Mouse (Mus musculus): ENCODE results near the gene Tmcc3. TPM values are rescaled to one million over a fixed set of nuclear protein-coding genes. Genes with fewer than 3 reads are reported as not detected.

Tmcc3 gene
- total and polyA plus RNA-seq, 3 experiments, result 11.3 to 30.1 (median 23.1) TPM

DNA sequence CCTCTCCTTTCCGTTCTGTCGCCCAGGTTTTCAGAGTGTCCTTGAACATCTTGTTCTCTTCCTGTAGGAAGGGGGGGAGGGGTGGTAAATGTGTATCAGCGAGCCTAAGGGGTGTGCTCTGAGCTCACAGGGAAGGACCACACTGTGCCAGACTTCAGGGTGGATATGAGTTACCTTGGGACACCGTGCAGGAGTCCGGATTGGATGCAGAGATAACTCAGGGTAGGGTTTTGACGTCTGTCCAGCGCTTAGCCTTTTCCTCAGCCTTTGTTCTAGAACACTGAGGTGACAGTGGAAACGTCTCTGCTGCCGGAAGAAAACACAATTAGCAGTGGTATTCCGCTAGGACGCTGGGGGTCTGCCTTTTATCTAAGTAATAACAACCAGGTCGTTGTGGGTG is 261.0 kb downstream of the Tmcc3 start:
- Histone ChIP-seq H3K4me3 (replicated peaks in 1 of 3; ENCODE audit: low read depth in 2 of 3, low read length in 2 of 3, poor library complexity in 1 of 3) (no peak overlapping the region), H3K79me2 (replicated peaks; ENCODE audit: control insufficient read depth, extremely low read depth, insufficient read depth, poor library complexity, severe bottlenecking) (no peaks in the 10 kb centered on the region), H3K36me3 (replicated peaks in 1 of 2; ENCODE audit: control insufficient read depth in 1 of 2, insufficient read depth in 1 of 2, low read length in 1 of 2) (peaks cover 13 to 70% of the 10 kb centered on the region in 2 experiments), H3K27me3 (replicated peaks) (no peaks in the 10 kb centered on the region), H3K4me1 (ENCODE audit: control insufficient read depth in 1 of 2, insufficient read depth in 2 of 2) (peaks cover 12 to 17% of the 10 kb centered on the region in 2 experiments), H3K9ac (ENCODE audit: insufficient read depth, low read depth) (no peak overlapping the region), H3K4me2 (ENCODE audit: insufficient read depth, low read depth, poor library complexity, severe bottlenecking) (no peak overlapping the region), H3K27ac (ENCODE audit: insufficient read depth, low read depth) (no peak overlapping the region), H3K9me3 (replicated peaks; ENCODE audit: low read length) (no peaks in the 10 kb centered on the region)
- no peak for DNase-seq (ENCODE audit: extremely low read depth)
- TF ChIP-seq JUND (conservative IDR thresholded peaks at IDR 0.05; ENCODE audit: low read depth, low read length) (no peak), PAX5 (IDR thresholded peaks at IDR 0.05; ENCODE audit: low read length) (no peak), ELF1 (IDR thresholded peaks at IDR 0.05; ENCODE audit: low read depth, low read length) (no peak), SIN3A (IDR thresholded peaks at IDR 0.05; ENCODE audit: low read length) (no peak), POLR2AphosphoS2 (IDR thresholded peaks at IDR 0.05; ENCODE audit: low read depth, low read length) (no peak), GABPA (IDR thresholded peaks at IDR 0.05; ENCODE audit: insufficient replicate concordance, low read depth, low read length) (no peak), ZNF384 (IDR thresholded peaks at IDR 0.05; ENCODE audit: low read depth, low read length) (no peak), USF1 (IDR thresholded peaks at IDR 0.05; ENCODE audit: low read depth, low read length) (no peak), TBP (conservative IDR thresholded peaks at IDR 0.05; ENCODE audit: low read depth, low read length) (no peak), RAD21 (IDR thresholded peaks at IDR 0.05; ENCODE audit: low read depth, low read length) (no peak), SMC3 (IDR thresholded peaks at IDR 0.05; ENCODE audit: low read depth, low read length) (no peak), ZMIZ1 (IDR thresholded peaks at IDR 0.05; ENCODE audit: low read depth, low read length) (no peak), EP300 (IDR thresholded peaks at IDR 0.05; ENCODE audit: low read length) (no peak), MXI1 (IDR thresholded peaks at IDR 0.05; ENCODE audit: low read depth, low read length) (no peak), ZC3H11A (IDR thresholded peaks at IDR 0.05; ENCODE audit: low read depth, low read length) (no peak), UBTF (IDR thresholded peaks at IDR 0.05; ENCODE audit: low read depth, low read length) (no peak), HCFC1 (IDR thresholded peaks at IDR 0.05; ENCODE audit: low read depth, low read length) (no peak), KAT2A (IDR thresholded peaks at IDR 0.05; ENCODE audit: insufficient replicate concordance, low read length) (no peak)
- in situ Hi-C loops (cut with MboI; ENCODE audit: low pct_ligation_motif_present, low pct_unique_long_range_greater_than_20kb, low sequenced_read_pairs), result no loop called here
- dilution Hi-C loops (cut with MboI; ENCODE audit: extremely low pct_ligation_motif_present, extremely low pct_unique_long_range_greater_than_20kb, low sequenced_read_pairs), result no loop called here

DNA sequence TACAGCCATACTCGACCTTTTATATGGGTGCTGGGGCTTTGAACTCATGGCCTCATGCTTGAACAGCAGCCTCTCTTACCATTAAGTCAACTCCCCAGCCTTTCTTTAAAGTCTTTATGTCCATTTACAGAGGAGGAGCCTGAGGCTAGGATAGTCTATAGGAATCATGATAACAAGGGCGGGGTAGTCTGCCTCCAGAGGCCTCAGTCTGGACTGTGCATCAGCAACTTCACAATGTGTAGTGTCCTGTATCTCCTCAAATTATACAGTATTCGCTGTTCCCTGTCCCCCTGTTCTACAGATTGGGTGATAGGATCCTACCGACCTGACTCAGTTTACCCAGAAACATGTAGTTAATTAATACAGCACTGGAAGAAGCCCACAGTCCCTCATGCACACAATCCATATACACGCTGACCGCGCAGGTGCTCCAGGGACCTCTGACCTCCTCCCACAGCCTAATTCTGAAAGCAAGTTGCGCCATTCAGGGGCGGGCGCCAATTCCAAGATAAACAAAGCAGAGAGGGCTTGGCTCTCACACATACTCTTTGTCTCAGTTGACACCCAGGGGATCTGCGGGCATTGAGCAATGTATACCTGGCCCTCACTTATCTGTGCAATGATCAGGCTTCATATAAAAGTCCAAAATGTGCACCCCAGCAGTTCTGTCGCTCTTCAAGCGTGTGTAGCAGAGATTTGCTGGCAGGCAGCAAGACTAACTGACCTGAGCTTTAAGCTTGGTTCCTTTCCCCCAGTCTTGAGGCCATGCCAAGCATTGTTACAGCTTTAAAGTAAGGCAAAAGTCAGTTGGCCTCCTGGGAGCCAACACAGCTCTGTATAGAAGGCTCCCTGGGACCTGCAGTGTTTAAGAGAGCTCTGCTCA is 262.9 kb downstream of the Tmcc3 start:
- Histone ChIP-seq H3K9me3 (replicated peaks; ENCODE audit: low read length) (no peaks in the 10 kb centered on the region), H3K4me2 (ENCODE audit: insufficient read depth, low read depth, poor library complexity, severe bottlenecking) (no peak overlapping the region), H3K36me3 (replicated peaks in 1 of 2; ENCODE audit: control insufficient read depth in 1 of 2, insufficient read depth in 1 of 2, low read length in 1 of 2) (peaks cover 29 to 73% of the 10 kb centered on the region in 2 experiments), H3K9ac (ENCODE audit: insufficient read depth, low read depth) (no peak overlapping the region), H3K4me3 (replicated peaks in 1 of 3; ENCODE audit: low read depth in 2 of 3, low read length in 2 of 3, poor library complexity in 1 of 3) (no peak overlapping the region), H3K27me3 (replicated peaks) (no peaks in the 10 kb centered on the region), H3K4me1 (ENCODE audit: control insufficient read depth in 1 of 2, insufficient read depth in 2 of 2) (peaks cover 0 to 4% of the 10 kb centered on the region in 2 experiments; a peak in 3 of 4 replicates), H3K27ac (ENCODE audit: insufficient read depth, low read depth) (no peak overlapping the region), H3K79me2 (replicated peaks; ENCODE audit: control insufficient read depth, extremely low read depth, insufficient read depth, poor library complexity, severe bottlenecking) (no peaks in the 10 kb centered on the region)
- dilution Hi-C loops (cut with MboI; ENCODE audit: extremely low pct_ligation_motif_present, extremely low pct_unique_long_range_greater_than_20kb, low sequenced_read_pairs), result no loop called here
- TF ChIP-seq ZKSCAN1 (IDR thresholded peaks at IDR 0.05; ENCODE audit: borderline replicate concordance, low read depth, low read length), result no peak
- TF ChIP-seq JUND (conservative IDR thresholded peaks at IDR 0.05; ENCODE audit: low read depth, low read length), result no peak
- no peak for TF ChIP-seq SMC3 (IDR thresholded peaks at IDR 0.05; ENCODE audit: low read depth, low read length)
- no peak for TF ChIP-seq E2F4 (IDR thresholded peaks at IDR 0.05; ENCODE audit: insufficient replicate concordance, low read depth, low read length)
- no peak for TF ChIP-seq NRF1 (IDR thresholded peaks at IDR 0.05; ENCODE audit: low read depth, low read length)
- TF ChIP-seq ZNF384 (IDR thresholded peaks at IDR 0.05; ENCODE audit: low read depth, low read length), result no peak
- no peak for TF ChIP-seq NELFE (IDR thresholded peaks at IDR 0.05; ENCODE audit: low read depth, low read length)
- no peak for TF ChIP-seq POLR2A (IDR thresholded peaks at IDR 0.05; ENCODE audit: low read depth, low read length)
- no peak for TF ChIP-seq MAX (IDR thresholded peaks at IDR 0.05; ENCODE audit: low read length)
- TF ChIP-seq IRF4 (IDR thresholded peaks at IDR 0.05; ENCODE audit: low read depth, low read length), result no peak
- TF ChIP-seq USF2 (conservative IDR thresholded peaks at IDR 0.05; ENCODE audit: low read depth, low read length), result no peak
- no peak for TF ChIP-seq EP300 (IDR thresholded peaks at IDR 0.05; ENCODE audit: low read length)
- no peak for TF ChIP-seq TCF12 (IDR thresholded peaks at IDR 0.05; ENCODE audit: low read depth, low read length)
- TF ChIP-seq CHD1 (IDR thresholded peaks at IDR 0.05; ENCODE audit: low read depth, low read length), result no peak
- TF ChIP-seq MEF2A (IDR thresholded peaks at IDR 0.05; ENCODE audit: borderline replicate concordance, low read depth, low read length), result no peak
- no peak for TF ChIP-seq USF1 (IDR thresholded peaks at IDR 0.05; ENCODE audit: low read depth, low read length)
- no peak for TF ChIP-seq SIN3A (IDR thresholded peaks at IDR 0.05; ENCODE audit: low read length)
- no peak for TF ChIP-seq POLR2AphosphoS2 (IDR thresholded peaks at IDR 0.05; ENCODE audit: low read depth, low read length)
- TF ChIP-seq HCFC1 (IDR thresholded peaks at IDR 0.05; ENCODE audit: low read depth, low read length), result no peak
- TF ChIP-seq KAT2A (IDR thresholded peaks at IDR 0.05; ENCODE audit: insufficient replicate concordance, low read length), result no peak
- in situ Hi-C loops (cut with MboI; ENCODE audit: low pct_ligation_motif_present, low pct_unique_long_range_greater_than_20kb, low sequenced_read_pairs), result no loop called here
- no peak for DNase-seq (ENCODE audit: extremely low read depth)
